Mouse (Mus musculus): ENCODE results near the gene Cd37. TPM values are rescaled to one million over a fixed set of nuclear protein-coding genes. Genes with fewer than 3 reads are reported as not detected.

Cd37 gene
- polyA plus RNA-seq, 1 experiment from 2014 or later = 2.1 TPM

Other genes starting within 250 kb of the Cd37 start
- gene Irf3, start 241.5 kb downstream of the Cd37 start, polyA plus RNA-seq (2014; fragmentation: Nextera tagmentation; extraction: Ambion mirVana) = 57.3 and 61.4 TPM in 2 replicates
- 41.0 and 43.2 TPM in 2 replicates for gene Bcl2l12, start 240.4 kb downstream of the Cd37 start, polyA plus RNA-seq (2014; fragmentation: Nextera tagmentation; extraction: Ambion mirVana)
- 37.9 and 42.5 TPM in 2 replicates for gene Scaf1, start 222.8 kb downstream of the Cd37 start, polyA plus RNA-seq (2014; fragmentation: Nextera tagmentation; extraction: Ambion mirVana)
- 74.4 and 76.1 TPM in 2 replicates for gene Rras, start 221.2 kb downstream of the Cd37 start, polyA plus RNA-seq (2014; fragmentation: Nextera tagmentation; extraction: Ambion mirVana)
- 7.9 and 12.1 TPM in 2 replicates for gene Prr12, start 186.2 kb downstream of the Cd37 start, polyA plus RNA-seq (2014; fragmentation: Nextera tagmentation; extraction: Ambion mirVana)
- 54.2 and 58.9 TPM in 2 replicates for gene Nosip, start 176.7 kb downstream of the Cd37 start, polyA plus RNA-seq (2014; fragmentation: Nextera tagmentation; extraction: Ambion mirVana)
- gene Prrg2, start 176.4 kb downstream of the Cd37 start, polyA plus RNA-seq (2014; fragmentation: Nextera tagmentation; extraction: Ambion mirVana) = 11.7 and 13.3 TPM in 2 replicates
- gene Rcn3, start 146.9 kb downstream of the Cd37 start, polyA plus RNA-seq (2014; fragmentation: Nextera tagmentation; extraction: Ambion mirVana) = 339 and 341 TPM in 2 replicates
- 15.1 and 20.5 TPM in 2 replicates for gene Fcgrt, start 135.3 kb downstream of the Cd37 start, polyA plus RNA-seq (2014; fragmentation: Nextera tagmentation; extraction: Ambion mirVana)
- 1,168 and 1,305 TPM in 2 replicates for gene Rps11, start 114.7 kb downstream of the Cd37 start, polyA plus RNA-seq (2014; fragmentation: Nextera tagmentation; extraction: Ambion mirVana)
- gene Rpl13a, start 110.4 kb downstream of the Cd37 start, polyA plus RNA-seq (2014; fragmentation: Nextera tagmentation; extraction: Ambion mirVana) = 981 and 1,056 TPM in 2 replicates
- 0.21 TPM in 2 replicates for gene Gm45713, start 102.9 kb downstream of the Cd37 start, polyA plus RNA-seq (2014; fragmentation: Nextera tagmentation; extraction: Ambion mirVana)
- 1.6 and 2.5 TPM in 2 replicates for gene Flt3l, start 102.7 kb downstream of the Cd37 start, polyA plus RNA-seq (2014; fragmentation: Nextera tagmentation; extraction: Ambion mirVana)
- 99.1 and 99.6 TPM in 2 replicates for gene Pih1d1, start 84.8 kb downstream of the Cd37 start, polyA plus RNA-seq (2014; fragmentation: Nextera tagmentation; extraction: Ambion mirVana)
- 28.7 and 28.9 TPM in 2 replicates for gene Aldh16a1, start 84.5 kb downstream of the Cd37 start, polyA plus RNA-seq (2014; fragmentation: Nextera tagmentation; extraction: Ambion mirVana)
- gene Slc17a7, start 75.2 kb downstream of the Cd37 start, polyA plus RNA-seq (2014; fragmentation: Nextera tagmentation; extraction: Ambion mirVana) = 3.0 and 3.7 TPM in 2 replicates
- gene Gfy, start 59.5 kb downstream of the Cd37 start, polyA plus RNA-seq (2014; fragmentation: Nextera tagmentation; extraction: Ambion mirVana) = not detected in 2 replicates
- 0.68 TPM in 1 of 2 replicates, not detected in the other for gene Pth2, start 58.1 kb downstream of the Cd37 start, polyA plus RNA-seq (2014; fragmentation: Nextera tagmentation; extraction: Ambion mirVana)
- 0.39 and 0.70 TPM in 2 replicates for gene Ccdc155, start 34.2 kb downstream of the Cd37 start, polyA plus RNA-seq (2014; fragmentation: Nextera tagmentation; extraction: Ambion mirVana)
- gene Dkkl1, start 27.0 kb downstream of the Cd37 start, polyA plus RNA-seq (2014; fragmentation: Nextera tagmentation; extraction: Ambion mirVana) = 1.9 and 2.4 TPM in 2 replicates
- 129 and 131 TPM in 2 replicates for gene Tead2, start 23.4 kb downstream of the Cd37 start, polyA plus RNA-seq (2014; fragmentation: Nextera tagmentation; extraction: Ambion mirVana)
- gene Slc6a16, start 2.0 kb upstream of the Cd37 start, polyA plus RNA-seq (2014; fragmentation: Nextera tagmentation; extraction: Ambion mirVana) = 0.32 and 0.47 TPM in 2 replicates
- not detected in 2 replicates for gene Slc6a21, start 38.4 kb upstream of the Cd37 start, polyA plus RNA-seq (2014; fragmentation: Nextera tagmentation; extraction: Ambion mirVana)
- gene Trpm4, start 94.7 kb upstream of the Cd37 start, polyA plus RNA-seq (2014; fragmentation: Nextera tagmentation; extraction: Ambion mirVana) = 7.0 and 9.8 TPM in 2 replicates
- gene Hrc, start 96.2 kb upstream of the Cd37 start, polyA plus RNA-seq (2014; fragmentation: Nextera tagmentation; extraction: Ambion mirVana) = 24.3 and 30.1 TPM in 2 replicates
- 2.0 and 3.7 TPM in 2 replicates for gene Ppfia3, start 127.9 kb upstream of the Cd37 start, polyA plus RNA-seq (2014; fragmentation: Nextera tagmentation; extraction: Ambion mirVana)
- 1.6 and 1.7 TPM in 2 replicates for gene Lin7b, start 131.5 kb upstream of the Cd37 start, polyA plus RNA-seq (2014; fragmentation: Nextera tagmentation; extraction: Ambion mirVana)
- gene Snrnp70, start 156.6 kb upstream of the Cd37 start, polyA plus RNA-seq (2014; fragmentation: Nextera tagmentation; extraction: Ambion mirVana) = 51.6 and 72.0 TPM in 2 replicates
- gene Kcna7, start 166.5 kb upstream of the Cd37 start, polyA plus RNA-seq (2014; fragmentation: Nextera tagmentation; extraction: Ambion mirVana) = 0.37 and 0.45 TPM in 2 replicates
- 3.2 TPM in 2 replicates for gene Ntf5, start 174.6 kb upstream of the Cd37 start, polyA plus RNA-seq (2014; fragmentation: Nextera tagmentation; extraction: Ambion mirVana)
- 0.33 and 0.46 TPM in 2 replicates for gene Lhb, start 181.7 kb upstream of the Cd37 start, polyA plus RNA-seq (2014; fragmentation: Nextera tagmentation; extraction: Ambion mirVana)
- 99.1 and 106 TPM in 2 replicates for gene Gys1, start 195.7 kb upstream of the Cd37 start, polyA plus RNA-seq (2014; fragmentation: Nextera tagmentation; extraction: Ambion mirVana)
- 98.2 and 104 TPM in 2 replicates for gene Ruvbl2, start 199.0 kb upstream of the Cd37 start, polyA plus RNA-seq (2014; fragmentation: Nextera tagmentation; extraction: Ambion mirVana)
- 4,030 and 4,320 TPM in 2 replicates for gene Ftl1, start 220.8 kb upstream of the Cd37 start, polyA plus RNA-seq (2014; fragmentation: Nextera tagmentation; extraction: Ambion mirVana)
- gene Bax, start 227.8 kb upstream of the Cd37 start, polyA plus RNA-seq (2014; fragmentation: Nextera tagmentation; extraction: Ambion mirVana) = 91.3 and 146 TPM in 2 replicates
- gene Tulp2, start 242.8 kb upstream of the Cd37 start, polyA plus RNA-seq (2014; fragmentation: Nextera tagmentation; extraction: Ambion mirVana) = 1.5 and 2.2 TPM in 2 replicates
- not detected in 2 replicates for gene Gm45808, start 247.7 kb upstream of the Cd37 start, polyA plus RNA-seq (2014; fragmentation: Nextera tagmentation; extraction: Ambion mirVana)
- 4.6 and 4.9 TPM in 2 replicates for gene Dhdh, start 249.7 kb upstream of the Cd37 start, polyA plus RNA-seq (2014; fragmentation: Nextera tagmentation; extraction: Ambion mirVana)